ENCODE assay signal across 19 mouse cellular contexts in genomic region chr9:99559557-99559904, GRCm38 (mm10). TPM values are rescaled to one million over a fixed set of nuclear protein-coding genes. Genes with fewer than 3 reads are reported as not detected.
"Had no signal": no experiment of that assay in that cellular context is flagged by ENCODE, and none has a peak within 500 bp of the region (broad histone marks: within the 10 kb centered on the region; RNA-seq: fewer than 3 reads in every experiment).

No protein-coding gene starts in this region.

- H3K4me2 ChIP-seq: intestine, embryonic 15.5 days; limb, embryonic 13.5 days; lung, embryonic 15.5 days; midbrain, embryonic 11.5 days; midbrain, embryonic 15.5 days; neural tube, embryonic 13.5 days had no signal

- H3K36me3 ChIP-seq: intestine, embryonic 15.5 days; limb, embryonic 13.5 days; lung, embryonic 15.5 days; midbrain, embryonic 15.5 days; neural tube, embryonic 13.5 days had no signal

- H3K4me3 ChIP-seq: intestine, embryonic 15.5 days; limb, embryonic 13.5 days; lung, embryonic 15.5 days; midbrain, embryonic 15.5 days; neural tube, embryonic 13.5 days had no signal

- ATAC-seq: hindbrain, postnatal 0 days; intestine, embryonic 15.5 days; midbrain, embryonic 15.5 days had no signal

- H3K27ac ChIP-seq: hindbrain, postnatal 0 days; intestine, embryonic 15.5 days; limb, embryonic 13.5 days; lung, embryonic 15.5 days; macrophage; midbrain, embryonic 15.5 days; neural tube, embryonic 13.5 days had no signal

- H3K9me3 ChIP-seq: intestine, embryonic 15.5 days; limb, embryonic 13.5 days; lung, embryonic 15.5 days; midbrain, embryonic 15.5 days; neural tube, embryonic 13.5 days had no signal

- H3K4me1 ChIP-seq: limb, embryonic 13.5 days; lung, embryonic 15.5 days had no signal

- DNase-seq: kidney, adult 18-20 months; kidney, postnatal 14 days; layer of hippocampus, adult 9-11 months; layer of hippocampus, postnatal 36 days; lung, postnatal 14 days; retina, postnatal 1 day; right cerebral cortex, postnatal 4 days; spleen, adult 18-20 months; thymus, postnatal 4 days had no signal

- H3K9ac ChIP-seq: intestine, embryonic 15.5 days; limb, embryonic 13.5 days; lung, embryonic 15.5 days; midbrain, embryonic 15.5 days; neural tube, embryonic 13.5 days had no signal

- H3K27me3 ChIP-seq: intestine, embryonic 15.5 days; limb, embryonic 13.5 days; lung, embryonic 15.5 days; midbrain, embryonic 15.5 days; neural tube, embryonic 13.5 days had no signal

RNA-seq across cellular contexts. Expression of gene A4gnt, which starts 52.8 kb away (rescaled TPM):
- total RNA-seq: hindbrain, postnatal 0 days; monocyte, adult 5-6 weeks had no signal
- polyA plus RNA-seq: hindbrain, postnatal 0 days; limb, embryonic 13.5 days; liver, embryonic 16.5 days; lung, embryonic 15.5 days; macrophage; midbrain, embryonic 11.5 days; midbrain, embryonic 15.5 days; neural tube, embryonic 13.5 days had no signal
